Mouse (Mus musculus): ENCODE measurements at regions not wholly inside any gene's neighbourhood (a gene's known extent, or its start where the extent isn't known, plus 50 kb on each side); places are given as distances from the start of the nearest gene placed in this dataset.

GRCm38 (mm10) chr10:99635796-99636195 is 123.7 kb downstream of the Csl start:
- 73% methylated on average over 4 of the region's 4 CpGs for WGBS
- no peaks in the 10 kb centered on the region for H3K27me3 ChIP-seq (replicated peaks; ENCODE audit: control insufficient read depth, insufficient read depth, low read length)
- ATAC-seq = no peak
- H3K4me3 ChIP-seq (ENCODE audit: low read length) = no peak overlapping the region
- H3K9ac ChIP-seq (ENCODE audit: low read depth, low read length) = no peak overlapping the region
- no peak overlapping the region for H3K4me2 ChIP-seq (ENCODE audit: low read length)
- no peaks in the 10 kb centered on the region for H3K9me3 ChIP-seq (ENCODE audit: control insufficient read depth, low read length)
- no peaks in the 10 kb centered on the region for H3K4me1 ChIP-seq (ENCODE audit: control insufficient read depth, insufficient read depth, low read depth, low read length)
- no peaks in the 10 kb centered on the region for H3K36me3 ChIP-seq (ENCODE audit: control insufficient read depth, insufficient read depth, low read length)
- H3K27ac ChIP-seq (ENCODE audit: low read depth, low read length) = no peak overlapping the region

GRCm38 (mm10) chr10:99639022-99639421 is 120.4 kb downstream of the Csl start:
- 49% methylated on average over 7 of the region's 7 CpGs for WGBS
- Histone ChIP-seq H3K27ac (ENCODE audit: low read depth, low read length) (peak overlapping the region; percentile 71), H3K4me3 (ENCODE audit: low read length) (no peak overlapping the region), H3K9me3 (ENCODE audit: control insufficient read depth, low read length) (no peaks in the 10 kb centered on the region), H3K4me1 (ENCODE audit: control insufficient read depth, insufficient read depth, low read depth, low read length) (no peaks in the 10 kb centered on the region), H3K36me3 (ENCODE audit: control insufficient read depth, insufficient read depth, low read length) (no peaks in the 10 kb centered on the region), H3K27me3 (replicated peaks; ENCODE audit: control insufficient read depth, insufficient read depth, low read length) (no peaks in the 10 kb centered on the region), H3K9ac (ENCODE audit: low read depth, low read length) (no peak overlapping the region), H3K4me2 (ENCODE audit: low read length) (peak overlapping the region; percentile 11; the same call in 1 of the 2 replicates)
- ATAC-seq = peak; percentile 91

GRCm38 (mm10) chr10:99639469-99639868 is 120.0 kb downstream of the Csl start:
- Histone ChIP-seq H3K27ac (ENCODE audit: low read depth, low read length) (peak overlapping the region; percentile 71), H3K4me1 (ENCODE audit: control insufficient read depth, insufficient read depth, low read depth, low read length) (no peaks in the 10 kb centered on the region), H3K4me2 (ENCODE audit: low read length) (peak overlapping the region; percentile 11; the same call in 1 of the 2 replicates), H3K9ac (ENCODE audit: low read depth, low read length) (no peak overlapping the region), H3K9me3 (ENCODE audit: control insufficient read depth, low read length) (no peaks in the 10 kb centered on the region), H3K27me3 (replicated peaks; ENCODE audit: control insufficient read depth, insufficient read depth, low read length) (no peaks in the 10 kb centered on the region), H3K4me3 (ENCODE audit: low read length) (no peak overlapping the region), H3K36me3 (ENCODE audit: control insufficient read depth, insufficient read depth, low read length) (no peaks in the 10 kb centered on the region)
- peak; percentile 91 for ATAC-seq
- 25% methylated on average over 5 of the region's 5 CpGs for WGBS

GRCm38 (mm10) chr10:99641784-99642183 is 117.7 kb downstream of the Csl start:
- peak; percentile 71 for ATAC-seq
- H3K9ac ChIP-seq (ENCODE audit: low read depth, low read length) = no peak overlapping the region
- peak overlapping the region; percentile 25; the same call in 1 of the 2 replicates for H3K4me2 ChIP-seq (ENCODE audit: low read length)
- H3K4me3 ChIP-seq (ENCODE audit: low read length) = no peak overlapping the region
- no peaks in the 10 kb centered on the region for H3K27me3 ChIP-seq (replicated peaks; ENCODE audit: control insufficient read depth, insufficient read depth, low read length)
- no peaks in the 10 kb centered on the region for H3K36me3 ChIP-seq (ENCODE audit: control insufficient read depth, insufficient read depth, low read length)
- H3K27ac ChIP-seq (ENCODE audit: low read depth, low read length) = no peak overlapping the region
- 8% methylated on average over 11 of the region's 11 CpGs for WGBS
- H3K9me3 ChIP-seq (ENCODE audit: control insufficient read depth, low read length) = no peaks in the 10 kb centered on the region
- no peaks in the 10 kb centered on the region for H3K4me1 ChIP-seq (ENCODE audit: control insufficient read depth, insufficient read depth, low read depth, low read length)

- WGBS = 66% methylated on average over 4 of the region's 4 CpGs
- H3K4me3 ChIP-seq (ENCODE audit: low read length) = no peak overlapping the region
- no peaks in the 10 kb centered on the region for H3K9me3 ChIP-seq (ENCODE audit: control insufficient read depth, low read length)
- no peaks in the 10 kb centered on the region for H3K4me1 ChIP-seq (ENCODE audit: control insufficient read depth, insufficient read depth, low read depth, low read length)
- H3K36me3 ChIP-seq (ENCODE audit: control insufficient read depth, insufficient read depth, low read length) = no peaks in the 10 kb centered on the region
- H3K27me3 ChIP-seq (replicated peaks; ENCODE audit: control insufficient read depth, insufficient read depth, low read length) = no peaks in the 10 kb centered on the region
- peak overlapping the region; percentile 25; the same call in 1 of the 2 replicates for H3K4me2 ChIP-seq (ENCODE audit: low read length)
- no peak overlapping the region for H3K9ac ChIP-seq (ENCODE audit: low read depth, low read length)
- no peak overlapping the region for H3K27ac ChIP-seq (ENCODE audit: low read depth, low read length)
- ATAC-seq = no peak
Observed at GRCm38 (mm10) chr10:99642201-99642827, 117.1 kb downstream of the Csl start.

DNA sequence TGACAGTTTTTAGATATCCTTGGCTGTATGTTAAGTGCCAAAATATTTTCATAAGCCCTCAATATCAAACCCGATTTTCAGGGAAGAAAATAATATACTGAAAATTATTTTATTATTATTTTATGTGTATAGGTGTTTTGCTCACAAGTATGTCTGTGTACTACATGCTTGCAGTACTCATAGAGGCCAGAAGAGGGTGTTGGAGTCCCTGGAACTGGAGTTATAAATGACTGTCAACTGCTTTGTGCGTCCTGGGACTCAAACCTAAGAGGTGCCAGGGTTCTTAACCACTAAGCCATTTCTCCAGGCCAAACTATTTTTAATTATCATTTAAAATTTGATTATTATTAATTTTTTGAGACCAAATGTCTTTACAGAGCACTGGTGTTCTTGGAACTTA is 114.5 kb downstream of the Csl start:
- Histone ChIP-seq H3K9me3 (ENCODE audit: control insufficient read depth, low read length) (no peaks in the 10 kb centered on the region), H3K4me3 (ENCODE audit: low read length) (no peak overlapping the region), H3K9ac (ENCODE audit: low read depth, low read length) (no peak overlapping the region), H3K27ac (ENCODE audit: low read depth, low read length) (no peak overlapping the region), H3K4me1 (ENCODE audit: control insufficient read depth, insufficient read depth, low read depth, low read length) (no peaks in the 10 kb centered on the region), H3K36me3 (ENCODE audit: control insufficient read depth, insufficient read depth, low read length) (no peaks in the 10 kb centered on the region), H3K27me3 (replicated peaks; ENCODE audit: control insufficient read depth, insufficient read depth, low read length) (no peaks in the 10 kb centered on the region), H3K4me2 (ENCODE audit: low read length) (no peak overlapping the region)
- no peak for ATAC-seq
- WGBS = 45% methylated on average over 2 of the region's 2 CpGs

DNA sequence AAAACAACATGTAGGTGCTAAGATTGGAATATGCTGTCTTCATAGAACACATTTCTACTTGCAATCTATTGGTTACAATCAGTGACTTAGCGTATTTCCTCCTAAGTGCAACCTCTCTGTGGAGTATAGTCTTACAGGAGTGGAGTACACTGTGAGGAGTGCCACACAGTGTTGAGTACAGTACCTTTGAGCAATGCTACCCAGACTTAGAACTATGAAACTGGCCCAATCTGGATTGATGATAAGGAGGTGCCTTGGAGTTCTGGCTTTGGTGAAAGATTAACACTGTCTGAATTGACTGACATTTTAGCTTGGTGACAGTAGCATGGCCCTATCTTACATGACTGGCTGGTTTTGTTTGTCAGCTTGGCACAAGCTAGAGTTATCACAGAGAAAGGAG is 107.4 kb downstream of the Csl start:
- Histone ChIP-seq H3K4me2 (ENCODE audit: low read length) (no peak overlapping the region), H3K4me3 (ENCODE audit: low read length) (no peak overlapping the region), H3K4me1 (ENCODE audit: control insufficient read depth, insufficient read depth, low read depth, low read length) (no peaks in the 10 kb centered on the region), H3K9me3 (ENCODE audit: control insufficient read depth, low read length) (no peaks in the 10 kb centered on the region), H3K36me3 (ENCODE audit: control insufficient read depth, insufficient read depth, low read length) (no peaks in the 10 kb centered on the region), H3K9ac (ENCODE audit: low read depth, low read length) (no peak overlapping the region), H3K27me3 (replicated peaks; ENCODE audit: control insufficient read depth, insufficient read depth, low read length) (no peaks in the 10 kb centered on the region), H3K27ac (ENCODE audit: low read depth, low read length) (no peak overlapping the region)
- ATAC-seq = no peak
- WGBS = 85% methylated on average over 1 of the region's 1 CpGs

DNA sequence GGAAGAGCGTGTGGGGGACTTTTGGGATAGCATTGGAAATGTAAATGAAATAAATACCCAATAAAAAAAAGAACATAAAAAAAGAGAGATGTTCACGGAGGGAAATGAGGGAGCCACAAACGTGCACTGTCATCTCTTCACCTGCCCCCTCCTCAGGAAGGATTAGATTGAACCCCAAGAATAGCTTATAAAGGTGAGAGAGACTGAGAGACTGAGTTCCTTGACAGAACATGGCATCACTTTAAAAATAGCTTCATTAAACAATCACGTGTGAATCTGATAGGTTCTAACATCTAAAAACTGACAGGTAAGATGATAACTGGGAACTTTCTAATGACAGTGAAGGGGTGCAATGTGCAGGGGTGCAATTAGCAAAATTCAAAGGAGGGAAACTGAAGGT is 105.2 kb downstream of the Csl start:
- no peak for ATAC-seq

DNA sequence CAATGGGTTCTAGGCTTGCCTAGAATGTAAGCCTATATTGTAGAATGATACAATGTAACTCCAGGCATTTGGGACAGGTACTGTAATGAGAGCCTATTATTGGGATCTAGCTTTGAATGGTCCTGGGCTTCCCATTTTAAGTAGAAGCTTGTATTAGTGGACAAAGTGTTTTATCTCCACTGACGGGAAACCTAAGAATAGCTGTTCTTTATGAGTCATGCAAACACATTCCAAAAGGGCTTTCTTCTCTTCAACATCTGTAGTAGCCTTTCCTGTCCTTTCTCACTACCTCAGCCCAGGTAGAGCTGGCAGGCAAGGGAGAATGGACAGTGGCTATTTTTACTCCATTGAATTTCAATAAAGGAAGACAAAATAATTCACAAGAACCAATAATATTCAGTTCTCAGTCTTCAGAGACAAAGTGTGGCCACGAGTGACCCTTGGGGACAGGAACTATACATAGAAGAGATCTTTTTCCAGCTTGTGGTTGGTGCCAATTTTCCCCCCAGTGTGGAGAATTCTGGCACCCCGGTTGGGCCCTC is 82.8 kb downstream of the Csl start:
- 78% methylated on average over 3 of the region's 3 CpGs for WGBS

More for the DNA sequence above, 105.2 kb downstream of the Csl start:
- no peaks in the 10 kb centered on the region for H3K4me1 ChIP-seq (ENCODE audit: control insufficient read depth, insufficient read depth, low read depth, low read length)
- H3K27me3 ChIP-seq (replicated peaks; ENCODE audit: control insufficient read depth, insufficient read depth, low read length) = no peaks in the 10 kb centered on the region
- 87% methylated on average over 4 of the region's 4 CpGs for WGBS
- no peak overlapping the region for H3K4me2 ChIP-seq (ENCODE audit: low read length)
- H3K9ac ChIP-seq (ENCODE audit: low read depth, low read length) = no peak overlapping the region
- H3K4me3 ChIP-seq (ENCODE audit: low read length) = no peak overlapping the region
- H3K27ac ChIP-seq (ENCODE audit: low read depth, low read length) = no peak overlapping the region
- no peaks in the 10 kb centered on the region for H3K9me3 ChIP-seq (ENCODE audit: control insufficient read depth, low read length)
- H3K36me3 ChIP-seq (ENCODE audit: control insufficient read depth, insufficient read depth, low read length) = no peaks in the 10 kb centered on the region

More for the DNA sequence above, 82.8 kb downstream of the Csl start:
- H3K4me1 ChIP-seq (ENCODE audit: control insufficient read depth, insufficient read depth, low read depth, low read length) = no peaks in the 10 kb centered on the region
- H3K4me2 ChIP-seq (ENCODE audit: low read length) = no peak overlapping the region
- H3K9me3 ChIP-seq (ENCODE audit: control insufficient read depth, low read length) = no peaks in the 10 kb centered on the region
- ATAC-seq = no peak
- no peak overlapping the region for H3K27ac ChIP-seq (ENCODE audit: low read depth, low read length)
- no peak overlapping the region for H3K9ac ChIP-seq (ENCODE audit: low read depth, low read length)
- H3K27me3 ChIP-seq (replicated peaks; ENCODE audit: control insufficient read depth, insufficient read depth, low read length) = no peaks in the 10 kb centered on the region
- H3K4me3 ChIP-seq (ENCODE audit: low read length) = no peak overlapping the region
- no peaks in the 10 kb centered on the region for H3K36me3 ChIP-seq (ENCODE audit: control insufficient read depth, insufficient read depth, low read length)

Measured in hindbrain, embryonic 16.5 days (tissue).